Mouse (Mus musculus) embryonic facial prominence, embryonic 14.5 days (tissue): ENCODE measurements around the gene Sfrp2. TPM values are rescaled to one million over a fixed set of nuclear protein-coding genes. Genes with fewer than 3 reads are reported as not detected.

Experiments
- ATAC-seq: fragments of 200-750 bp; cut with Nextera tagmentation; 2 replicates; pipeline ENCODE4 v1.8.0; 2017; ENCODE audit warnings: low read depth, moderate number of reproducible peaks, moderate TSS enrichment
- DNase-seq: peaks from one replicate; pipeline ENCODE4 v3.0.0-alpha.2; 2015; ENCODE audit warnings: low spot score
- H3K27ac ChIP-seq: fragments of 300-500 bp; sonication (generic); replicated peaks from 2 replicates; pipeline ENCODE4 v1.5.1; 2014; ENCODE audit warnings: low read depth, mild to moderate bottlenecking, low read length, moderate library complexity
- H3K27me3 ChIP-seq: fragments of 300-500 bp; sonication (generic); replicated peaks from 2 replicates; pipeline ENCODE4 v1.6.1; 2014; ENCODE audit warnings: low read length; ENCODE audit not compliant: control insufficient read depth, insufficient read depth
- H3K36me3 ChIP-seq: fragments of 300-500 bp; sonication (generic); 2 replicates; pipeline ENCODE4 v1.6.1; 2014; ENCODE audit warnings: low read length, mixed read lengths; ENCODE audit not compliant: control insufficient read depth, insufficient read depth
- H3K4me1 ChIP-seq: fragments of 300-500 bp; sonication (generic); 2 replicates; pipeline ENCODE4 v1.6.1; 2014; ENCODE audit warnings: antibody characterized with exemption, low read length; ENCODE audit not compliant: control insufficient read depth, insufficient read depth
- H3K4me2 ChIP-seq: fragments of 300-500 bp; sonication (generic); 2 replicates; pipeline ENCODE4 v1.6.1; 2014; ENCODE audit warnings: low read depth, mild to moderate bottlenecking, low read length, moderate library complexity, mixed read lengths
- H3K4me3 ChIP-seq: fragments of 300-500 bp; sonication (generic); 2 replicates; pipeline ENCODE4 v1.5.1; 2014; ENCODE audit warnings: low read depth, mild to moderate bottlenecking, low read length
- H3K9ac ChIP-seq: fragments of 300-500 bp; sonication (generic); 2 replicates; pipeline ENCODE4 v1.6.1; 2014; ENCODE audit warnings: low read depth, mild to moderate bottlenecking, low read length, moderate library complexity, mixed read lengths
- H3K9me3 ChIP-seq: fragments of 300-500 bp; sonication (generic); 2 replicates; pipeline ENCODE4 v1.6.1; 2016; ENCODE audit warnings: low read length; ENCODE audit not compliant: control insufficient read depth
- WGBS: fragments of 180-500 bp; shearing (Covaris S2); extraction: QIAGEN DNeasy Blood & Tissue Kit; methylation state at CpG from one replicate; pipeline ENCODE4 v1.1.7; 2014; 5-methylcytosine and 5-hydroxymethylcytosine counted together
- polyA plus RNA-seq: library from polyadenylated mRNA; unstranded; fragments of >200 nt; fragmentation: Nextera tagmentation; extraction: Ambion mirVana; gene quantifications from 2 replicates; pipeline ENCODE4 v1.2.1, GENCODE M21; 2014

The Sfrp2 gene
- polyA plus RNA-seq, 1 experiment from 2014 or later = 605 TPM

DNA sequence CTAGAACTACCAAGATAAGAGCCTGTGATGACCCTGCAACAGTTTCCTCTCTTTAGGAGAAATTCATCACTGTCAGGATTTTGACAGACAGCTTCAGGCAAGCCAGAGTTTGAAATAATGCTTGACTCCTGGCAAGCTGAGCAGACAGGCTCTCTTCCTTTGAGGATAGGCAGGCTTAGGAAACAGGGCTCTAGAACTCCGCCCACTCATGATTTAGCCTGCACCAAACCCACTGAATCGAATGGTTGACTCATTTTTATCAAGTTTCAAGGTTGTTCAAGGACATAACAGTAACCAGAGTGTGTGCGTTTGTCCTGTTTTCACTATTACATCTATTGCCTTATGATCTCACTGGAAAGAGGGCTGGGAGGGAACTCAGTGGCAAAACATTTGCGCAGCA, 18.8 kb upstream of the Sfrp2 start:
- 78% methylated on average over 4 of the region's 4 CpGs for WGBS
- Histone ChIP-seq H3K36me3 (no peaks in the 10 kb centered on the region), H3K4me1 (peaks cover 7% of the 10 kb centered on the region; the same call in 1 of the 2 replicates), H3K4me2 (no peak overlapping the region), H3K9ac (no peak overlapping the region), H3K27ac (no peak overlapping the region), H3K9me3 (no peaks in the 10 kb centered on the region), H3K27me3 (no peaks in the 10 kb centered on the region), H3K4me3 (no peak overlapping the region)
- DNase-seq (no peak), ATAC-seq (no peak)

- Histone ChIP-seq H3K27me3 (no peaks in the 10 kb centered on the region), H3K4me1 (peaks cover 7% of the 10 kb centered on the region; the same call in 1 of the 2 replicates), H3K9me3 (no peaks in the 10 kb centered on the region), H3K27ac (no peak overlapping the region), H3K9ac (no peak overlapping the region), H3K4me3 (no peak overlapping the region), H3K4me2 (no peak overlapping the region), H3K36me3 (no peaks in the 10 kb centered on the region)
- no peak for ATAC-seq
- no peak for DNase-seq
- 67% methylated on average over 5 of the region's 5 CpGs for WGBS
Observed at GRCm38 (mm10) chr3:83747895-83748294, 18.2 kb upstream of the Sfrp2 start.

GRCm38 (mm10) chr3:83751625-83752024, 14.5 kb upstream of the Sfrp2 start:
- H3K4me1 ChIP-seq = peaks cover 14% of the 10 kb centered on the region
- no peak overlapping the region for H3K4me3 ChIP-seq
- H3K9me3 ChIP-seq = peaks cover under 1% of the 10 kb centered on the region; the same call in 1 of the 2 replicates
- H3K27ac ChIP-seq = no peak overlapping the region
- H3K4me2 ChIP-seq = no peak overlapping the region
- DNase-seq = no peak
- 21% methylated on average over 2 of the region's 2 CpGs for WGBS
- ATAC-seq = no peak
- no peak overlapping the region for H3K9ac ChIP-seq
- H3K36me3 ChIP-seq = no peaks in the 10 kb centered on the region
- H3K27me3 ChIP-seq = no peaks in the 10 kb centered on the region

DNA sequence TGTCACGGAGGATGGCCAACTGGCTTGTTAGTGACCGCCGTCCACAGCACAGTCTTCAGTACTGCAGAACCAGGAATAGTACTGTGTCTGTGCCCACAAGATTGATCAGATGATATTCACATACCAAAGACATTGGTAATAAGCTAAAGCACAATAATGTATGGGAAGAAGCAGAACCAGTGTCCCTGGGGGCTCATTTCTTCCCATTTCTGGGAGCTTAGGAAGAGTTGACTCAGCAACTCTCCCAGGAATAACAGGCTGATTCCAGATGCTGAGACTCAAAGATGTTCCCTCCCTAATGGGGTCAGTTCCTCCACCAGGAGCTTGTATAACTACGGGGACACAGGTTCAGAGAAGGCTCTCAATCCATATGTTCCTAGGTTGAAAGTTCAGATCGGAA, 13.9 kb upstream of the Sfrp2 start:
- H3K4me3 ChIP-seq = no peak overlapping the region
- DNase-seq = no peak
- H3K36me3 ChIP-seq = no peaks in the 10 kb centered on the region
- no peaks in the 10 kb centered on the region for H3K27me3 ChIP-seq
- H3K4me1 ChIP-seq = peaks cover 14% of the 10 kb centered on the region
- no peak overlapping the region for H3K4me2 ChIP-seq
- no peak for ATAC-seq
- peaks cover 5% of the 10 kb centered on the region; the same call in 1 of the 2 replicates for H3K9me3 ChIP-seq
- 86% methylated on average over 5 of the region's 5 CpGs for WGBS
- H3K27ac ChIP-seq = no peak overlapping the region
- H3K9ac ChIP-seq = no peak overlapping the region

DNA sequence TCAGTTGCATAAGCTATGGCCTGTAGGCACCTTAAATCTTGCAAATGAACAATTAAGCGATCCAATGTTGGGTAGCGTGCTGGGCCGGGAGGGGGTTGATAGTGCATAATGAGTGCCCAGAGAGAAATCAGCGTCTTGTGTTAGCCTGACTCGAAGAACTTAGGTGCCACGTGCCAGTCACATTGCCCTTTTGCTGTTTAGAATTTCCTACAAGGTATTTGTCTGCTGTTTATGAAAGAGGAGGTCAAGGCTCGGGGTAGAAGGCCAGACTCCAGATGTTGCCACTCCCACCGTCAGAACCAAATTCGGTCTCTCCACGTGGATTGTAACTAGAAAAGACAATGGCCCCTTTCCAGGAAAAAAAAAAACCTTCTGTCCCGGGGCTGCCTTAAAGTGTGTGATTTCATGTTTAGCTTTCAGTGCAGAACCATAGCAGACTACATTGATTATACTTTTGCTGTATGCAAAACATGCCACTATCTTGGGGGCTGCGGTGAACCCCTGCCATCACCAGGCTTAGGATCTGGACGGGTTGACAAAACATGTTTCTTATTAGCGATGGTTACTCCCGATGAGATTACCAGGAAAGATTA, 11.0 kb upstream of the Sfrp2 start:
- WGBS = 35% methylated on average over 15 of the region's 15 CpGs
- DNase-seq = peak; percentile 54
- Histone ChIP-seq H3K4me2 (no peak overlapping the region), H3K36me3 (no peaks in the 10 kb centered on the region), H3K4me1 (peaks cover 14% of the 10 kb centered on the region), H3K9ac (no peak overlapping the region), H3K4me3 (no peak overlapping the region), H3K27me3 (no peaks in the 10 kb centered on the region), H3K27ac (no peak overlapping the region), H3K9me3 (peaks cover 5% of the 10 kb centered on the region; the same call in 1 of the 2 replicates)
- no peak for ATAC-seq

GRCm38 (mm10) chr3:83755666-83756065, 10.5 kb upstream of the Sfrp2 start:
- H3K9ac ChIP-seq = no peak overlapping the region

DNA sequence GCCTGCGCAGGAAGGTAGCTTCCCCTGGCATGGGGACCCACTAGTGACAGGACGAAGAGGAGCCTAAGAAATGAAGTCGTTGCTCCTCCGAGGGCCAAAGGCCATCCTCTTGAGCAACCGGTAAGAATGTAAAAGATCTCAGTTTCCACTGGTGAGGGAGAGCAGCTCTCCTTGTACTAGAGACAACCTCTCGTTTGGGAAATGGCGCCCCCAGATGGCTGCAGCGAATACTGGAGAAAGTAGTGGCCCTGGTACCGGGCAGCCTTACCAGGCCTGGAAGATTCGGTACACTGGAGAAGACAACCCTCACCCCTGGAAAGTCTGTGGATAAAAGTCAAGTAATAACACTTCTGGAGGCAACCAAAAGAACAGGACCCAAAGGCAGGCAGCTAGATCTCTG, 3.8 kb upstream of the Sfrp2 start:
- WGBS = 78% methylated on average over 10 of the region's 10 CpGs
- Histone ChIP-seq H3K36me3 (no peaks in the 10 kb centered on the region), H3K4me3 (no peak overlapping the region), H3K9me3 (no peaks in the 10 kb centered on the region), H3K9ac (no peak overlapping the region), H3K4me1 (peaks cover 13% of the 10 kb centered on the region), H3K27me3 (no peaks in the 10 kb centered on the region; the same call in 1 of the 2 replicates), H3K27ac (no peak overlapping the region), H3K4me2 (no peak overlapping the region)
- no peak for ATAC-seq
- no peak for DNase-seq

More at GRCm38 (mm10) chr3:83755666-83756065, 10.5 kb upstream of the Sfrp2 start:
- ATAC-seq (no peak), DNase-seq (no peak)
- Histone ChIP-seq H3K27me3 (no peaks in the 10 kb centered on the region), H3K36me3 (no peaks in the 10 kb centered on the region), H3K4me2 (no peak overlapping the region), H3K4me1 (peaks cover 14% of the 10 kb centered on the region), H3K9me3 (peaks cover 5% of the 10 kb centered on the region; the same call in 1 of the 2 replicates), H3K4me3 (no peak overlapping the region), H3K27ac (peak overlapping the region; percentile 1; the same call in 1 of the 2 replicates)
- WGBS = 44% methylated on average over 6 of the region's 6 CpGs

DNA sequence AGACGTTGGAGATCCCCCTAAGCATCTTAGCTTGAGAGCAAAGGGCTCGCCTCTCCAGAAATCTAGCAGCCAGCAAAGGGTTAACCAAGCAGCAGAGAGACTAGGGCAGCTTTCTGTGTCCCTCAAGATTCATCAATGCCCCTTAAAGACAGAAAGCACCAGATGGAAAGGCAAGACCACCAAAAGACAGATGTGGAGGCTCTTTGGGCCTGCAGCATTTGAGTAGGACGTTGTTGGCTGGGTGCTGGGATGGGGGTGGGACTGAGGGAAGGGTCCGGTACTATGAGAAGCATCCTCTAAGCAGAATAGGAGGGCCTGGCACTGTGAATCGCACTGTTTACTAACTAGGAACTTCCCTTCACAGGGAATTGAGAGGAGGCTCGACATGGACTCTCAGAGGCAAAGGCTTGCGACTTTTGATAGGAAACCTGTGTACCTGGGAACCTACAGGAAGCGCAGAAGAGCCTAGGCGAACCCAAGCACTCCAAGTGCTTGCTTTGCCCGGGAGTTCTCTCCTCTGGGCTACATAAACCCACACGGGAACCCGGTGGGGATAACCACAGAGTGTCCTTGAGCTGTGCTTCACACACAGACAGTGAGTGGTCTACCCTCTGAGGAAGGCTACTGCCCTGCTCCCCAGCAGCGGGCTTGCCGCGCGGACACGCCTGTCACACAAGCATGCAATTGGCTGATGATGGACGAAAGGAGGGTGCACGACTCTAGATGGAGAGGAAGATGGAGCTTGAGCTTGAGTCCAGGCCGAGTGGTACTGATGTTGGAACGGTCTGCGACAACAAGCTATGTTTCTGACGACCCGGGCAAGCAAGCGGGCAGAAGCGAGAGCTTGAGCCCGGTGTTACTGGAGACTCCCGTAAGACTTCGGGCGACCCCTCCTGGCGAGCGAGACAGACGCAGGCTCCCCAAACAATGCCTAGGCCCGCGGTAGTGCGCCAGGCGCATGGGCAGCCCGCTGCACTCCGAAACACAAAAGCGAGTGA, 2.3 kb upstream of the Sfrp2 start:
- DNase-seq (peak; percentile 96), ATAC-seq (peak; percentile 82)
- Histone ChIP-seq H3K9ac (peak overlapping the region; percentile 63), H3K4me1 (peaks cover 18% of the 10 kb centered on the region), H3K9me3 (no peaks in the 10 kb centered on the region), H3K27ac (peak overlapping the region; percentile 23; the same call in 1 of the 2 replicates), H3K4me2 (peak overlapping the region; percentile 84), H3K27me3 (no peaks in the 10 kb centered on the region; the same call in 1 of the 2 replicates), H3K36me3 (peaks cover 3% of the 10 kb centered on the region; the same call in 1 of the 2 replicates), H3K4me3 (peak overlapping the region; percentile 37)
- 9% methylated on average over 40 of the region's 40 CpGs for WGBS
